Mouse (Mus musculus): ENCODE data around the gene Olfr106-ps. TPM values are rescaled to one million over a fixed set of nuclear protein-coding genes. Genes with fewer than 3 reads are reported as not detected.

Olfr106-ps gene
- polyA plus RNA-seq (2014; fragmentation: Nextera tagmentation; extraction: Ambion mirVana), result not detected in 2 replicates

- Histone ChIP-seq H3K4me2 (ENCODE audit: low read depth, low read length) (no peak within 1 kb of the TSS), H3K27ac (replicated peaks; ENCODE audit: low read depth, low read length) (no peak within 1 kb of the TSS), H3K27me3 (ENCODE audit: control insufficient read depth, insufficient read depth, low read length) (no peaks in the 10 kb centered on the region), H3K4me1 (ENCODE audit: control insufficient read depth, insufficient read depth, low read length) (no peaks in the 10 kb centered on the region), H3K9ac (replicated peaks; ENCODE audit: low read length) (no peak within 1 kb of the TSS), H3K9me3 (replicated peaks; ENCODE audit: control insufficient read depth, low read length) (no peaks in the 10 kb centered on the region), H3K4me3 (ENCODE audit: low read depth, low read length) (no peak within 1 kb of the TSS), H3K36me3 (replicated peaks; ENCODE audit: control insufficient read depth, insufficient read depth, low read depth, low read length) (no peaks in the 10 kb centered on the region)
- 68% methylated on average over 1 of the region's 1 CpGs for WGBS
- no peak for DNase-seq (ENCODE audit: low spot score)
- ATAC-seq (replicated peaks; ENCODE audit: insufficient number of reproducible peaks, low FRiP score, low TSS enrichment, low read depth), result no peak
Observed at GRCm38 (mm10) chr17:37390093-37390492, at the start of gene Olfr106-ps. Gene Olfr106-ps (plus strand): TSS chr17:37390393.

GRCm38 (mm10) chr17:37359282-37359681 is 30.9 kb upstream of the Olfr106-ps start, which contains the start of gene Olfr104-ps:
Gene Olfr104-ps (plus strand): TSS chr17:37359582.
- ATAC-seq (replicated peaks; ENCODE audit: insufficient number of reproducible peaks, low FRiP score, low TSS enrichment, low read depth) (no peak), DNase-seq (ENCODE audit: low spot score) (no peak)
- Histone ChIP-seq H3K27me3 (ENCODE audit: control insufficient read depth, insufficient read depth, low read length) (no peaks in the 10 kb centered on the region), H3K27ac (replicated peaks; ENCODE audit: low read depth, low read length) (no peak within 1 kb of the TSS), H3K4me2 (ENCODE audit: low read depth, low read length) (no peak within 1 kb of the TSS), H3K9ac (replicated peaks; ENCODE audit: low read length) (no peak within 1 kb of the TSS), H3K36me3 (replicated peaks; ENCODE audit: control insufficient read depth, insufficient read depth, low read depth, low read length) (no peaks in the 10 kb centered on the region), H3K9me3 (replicated peaks; ENCODE audit: control insufficient read depth, low read length) (no peaks in the 10 kb centered on the region), H3K4me1 (ENCODE audit: control insufficient read depth, insufficient read depth, low read length) (no peaks in the 10 kb centered on the region), H3K4me3 (ENCODE audit: low read depth, low read length) (no peak within 1 kb of the TSS)

- H3K27ac ChIP-seq (replicated peaks; ENCODE audit: low read depth, low read length), result no peak within 1 kb of the TSS
- H3K4me3 ChIP-seq (ENCODE audit: low read depth, low read length), result no peak within 1 kb of the TSS
- ATAC-seq (replicated peaks; ENCODE audit: insufficient number of reproducible peaks, low FRiP score, low TSS enrichment, low read depth) (no peak), DNase-seq (ENCODE audit: low spot score) (no peak)
- H3K9ac ChIP-seq (replicated peaks; ENCODE audit: low read length), result no peak within 1 kb of the TSS
- no peaks in the 10 kb centered on the region for H3K4me1 ChIP-seq (ENCODE audit: control insufficient read depth, insufficient read depth, low read length)
- no peaks in the 10 kb centered on the region for H3K36me3 ChIP-seq (replicated peaks; ENCODE audit: control insufficient read depth, insufficient read depth, low read depth, low read length)
- no peaks in the 10 kb centered on the region for H3K27me3 ChIP-seq (ENCODE audit: control insufficient read depth, insufficient read depth, low read length)
- H3K4me2 ChIP-seq (ENCODE audit: low read depth, low read length), result no peak within 1 kb of the TSS
- no peaks in the 10 kb centered on the region for H3K9me3 ChIP-seq (replicated peaks; ENCODE audit: control insufficient read depth, low read length)
Observed at GRCm38 (mm10) chr17:37378733-37379132, 11.5 kb upstream of the Olfr106-ps start, which contains the start of gene Olfr105-ps. Gene Olfr105-ps (plus strand): TSS chr17:37379033.

GRCm38 (mm10) chr17:37398926-37399325 is 8.7 kb downstream of the Olfr106-ps start, which contains the start of gene Olfr107:
Gene Olfr107 (plus strand): TSS chr17:37399226.
- Histone ChIP-seq H3K4me3 (ENCODE audit: low read depth, low read length) (no peak within 1 kb of the TSS), H3K4me2 (ENCODE audit: low read depth, low read length) (no peak within 1 kb of the TSS), H3K4me1 (ENCODE audit: control insufficient read depth, insufficient read depth, low read length) (no peaks in the 10 kb centered on the region), H3K27me3 (ENCODE audit: control insufficient read depth, insufficient read depth, low read length) (no peaks in the 10 kb centered on the region), H3K36me3 (replicated peaks; ENCODE audit: control insufficient read depth, insufficient read depth, low read depth, low read length) (no peaks in the 10 kb centered on the region), H3K27ac (replicated peaks; ENCODE audit: low read depth, low read length) (no peak within 1 kb of the TSS), H3K9ac (replicated peaks; ENCODE audit: low read length) (no peak within 1 kb of the TSS), H3K9me3 (replicated peaks; ENCODE audit: control insufficient read depth, low read length) (no peaks in the 10 kb centered on the region)
- WGBS, result 84% methylated on average over 3 of the region's 3 CpGs
- ATAC-seq (replicated peaks; ENCODE audit: insufficient number of reproducible peaks, low FRiP score, low TSS enrichment, low read depth), result no peak
- DNase-seq (ENCODE audit: low spot score), result no peak

- no peak overlapping the region for H3K4me2 ChIP-seq (ENCODE audit: low read depth, low read length)
- DNase-seq (ENCODE audit: low spot score) (no peak), ATAC-seq (replicated peaks; ENCODE audit: insufficient number of reproducible peaks, low FRiP score, low TSS enrichment, low read depth) (no peak)
- H3K4me3 ChIP-seq (ENCODE audit: low read depth, low read length), result no peak overlapping the region
- no peaks in the 10 kb centered on the region for H3K27me3 ChIP-seq (ENCODE audit: control insufficient read depth, insufficient read depth, low read length)
- H3K36me3 ChIP-seq (replicated peaks; ENCODE audit: control insufficient read depth, insufficient read depth, low read depth, low read length), result no peaks in the 10 kb centered on the region
- H3K9me3 ChIP-seq (replicated peaks; ENCODE audit: control insufficient read depth, low read length), result no peaks in the 10 kb centered on the region
- H3K4me1 ChIP-seq (ENCODE audit: control insufficient read depth, insufficient read depth, low read length), result no peaks in the 10 kb centered on the region
- H3K27ac ChIP-seq (replicated peaks; ENCODE audit: low read depth, low read length), result no peak overlapping the region
- H3K9ac ChIP-seq (replicated peaks; ENCODE audit: low read length), result no peak overlapping the region
Observed at GRCm38 (mm10) chr17:37413380-37413779, 23.2 kb downstream of the Olfr106-ps start.

GRCm38 (mm10) chr17:37445180-37445579 is 55.0 kb downstream of the Olfr106-ps start, which contains the start of gene Olfr108:
Gene Olfr108 (plus strand): TSS chr17:37445480.
- H3K4me3 ChIP-seq (ENCODE audit: low read depth, low read length), result no peak within 1 kb of the TSS
- WGBS, result 89% methylated on average over 1 of the region's 1 CpGs
- H3K4me2 ChIP-seq (ENCODE audit: low read depth, low read length), result no peak within 1 kb of the TSS
- no peak within 1 kb of the TSS for H3K27ac ChIP-seq (replicated peaks; ENCODE audit: low read depth, low read length)
- no peaks in the 10 kb centered on the region for H3K4me1 ChIP-seq (ENCODE audit: control insufficient read depth, insufficient read depth, low read length)
- no peaks in the 10 kb centered on the region for H3K36me3 ChIP-seq (replicated peaks; ENCODE audit: control insufficient read depth, insufficient read depth, low read depth, low read length)
- DNase-seq (ENCODE audit: low spot score) (no peak), ATAC-seq (replicated peaks; ENCODE audit: insufficient number of reproducible peaks, low FRiP score, low TSS enrichment, low read depth) (no peak)
- no peaks in the 10 kb centered on the region for H3K9me3 ChIP-seq (replicated peaks; ENCODE audit: control insufficient read depth, low read length)
- no peaks in the 10 kb centered on the region for H3K27me3 ChIP-seq (ENCODE audit: control insufficient read depth, insufficient read depth, low read length)
- H3K9ac ChIP-seq (replicated peaks; ENCODE audit: low read length), result no peak within 1 kb of the TSS

Other genes starting within 250 kb of the Olfr106-ps start
- not detected in 2 replicates for gene Olfr93, start 228.9 kb upstream of the Olfr106-ps start, polyA plus RNA-seq (2014; fragmentation: Nextera tagmentation; extraction: Ambion mirVana)
- not detected in 2 replicates for gene Ubd, start 196.5 kb upstream of the Olfr106-ps start, polyA plus RNA-seq (2014; fragmentation: Nextera tagmentation; extraction: Ambion mirVana)
- not detected in 2 replicates for gene Olfr94, start 189.4 kb upstream of the Olfr106-ps start, polyA plus RNA-seq (2014; fragmentation: Nextera tagmentation; extraction: Ambion mirVana)
- gene Olfr95, start 177.3 kb upstream of the Olfr106-ps start, polyA plus RNA-seq (2014; fragmentation: Nextera tagmentation; extraction: Ambion mirVana), result not detected in 2 replicates
- gene Olfr96, start 170.2 kb upstream of the Olfr106-ps start, polyA plus RNA-seq (2014; fragmentation: Nextera tagmentation; extraction: Ambion mirVana), result not detected in 2 replicates
- gene Olfr97, start 153.1 kb upstream of the Olfr106-ps start, polyA plus RNA-seq (2014; fragmentation: Nextera tagmentation; extraction: Ambion mirVana), result not detected in 2 replicates
- gene Olfr98, start 126.6 kb upstream of the Olfr106-ps start, polyA plus RNA-seq (2014; fragmentation: Nextera tagmentation; extraction: Ambion mirVana), result not detected in 2 replicates
- gene H2-M3, start 120.2 kb upstream of the Olfr106-ps start, polyA plus RNA-seq (2014; fragmentation: Nextera tagmentation; extraction: Ambion mirVana), result 1.4 and 1.8 TPM in 2 replicates
- not detected in 2 replicates for gene Olfr99, start 106.9 kb upstream of the Olfr106-ps start, polyA plus RNA-seq (2014; fragmentation: Nextera tagmentation; extraction: Ambion mirVana)
- gene Olfr101, start 86.1 kb upstream of the Olfr106-ps start, polyA plus RNA-seq (2014; fragmentation: Nextera tagmentation; extraction: Ambion mirVana), result not detected in 2 replicates
- gene Olfr102, start 73.3 kb upstream of the Olfr106-ps start, polyA plus RNA-seq (2014; fragmentation: Nextera tagmentation; extraction: Ambion mirVana), result not detected in 2 replicates
- not detected in 2 replicates for gene Olfr103, start 50.7 kb upstream of the Olfr106-ps start, polyA plus RNA-seq (2014; fragmentation: Nextera tagmentation; extraction: Ambion mirVana)
- gene Olfr104-ps, start 30.8 kb upstream of the Olfr106-ps start, polyA plus RNA-seq (2014; fragmentation: Nextera tagmentation; extraction: Ambion mirVana), result not detected in 2 replicates
- gene Olfr105-ps, start 11.4 kb upstream of the Olfr106-ps start, polyA plus RNA-seq (2014; fragmentation: Nextera tagmentation; extraction: Ambion mirVana), result not detected in 2 replicates
- gene Olfr107, start 8.8 kb downstream of the Olfr106-ps start, polyA plus RNA-seq (2014; fragmentation: Nextera tagmentation; extraction: Ambion mirVana), result not detected in 2 replicates
- not detected in 2 replicates for gene Olfr108, start 55.1 kb downstream of the Olfr106-ps start, polyA plus RNA-seq (2014; fragmentation: Nextera tagmentation; extraction: Ambion mirVana)
- not detected in 2 replicates for gene Olfr109, start 68.5 kb downstream of the Olfr106-ps start, polyA plus RNA-seq (2014; fragmentation: Nextera tagmentation; extraction: Ambion mirVana)
- not detected in 2 replicates for gene H2-M2, start 93.2 kb downstream of the Olfr106-ps start, polyA plus RNA-seq (2014; fragmentation: Nextera tagmentation; extraction: Ambion mirVana)
- not detected in 2 replicates for gene Olfr110, start 102.1 kb downstream of the Olfr106-ps start, polyA plus RNA-seq (2014; fragmentation: Nextera tagmentation; extraction: Ambion mirVana)
- not detected in 2 replicates for gene Olfr111, start 117.6 kb downstream of the Olfr106-ps start, polyA plus RNA-seq (2014; fragmentation: Nextera tagmentation; extraction: Ambion mirVana)
- gene Olfr112, start 179.1 kb downstream of the Olfr106-ps start, polyA plus RNA-seq (2014; fragmentation: Nextera tagmentation; extraction: Ambion mirVana), result not detected in 2 replicates
- gene Olfr113, start 187.3 kb downstream of the Olfr106-ps start, polyA plus RNA-seq (2014; fragmentation: Nextera tagmentation; extraction: Ambion mirVana), result not detected in 2 replicates
- gene Olfr114, start 202.3 kb downstream of the Olfr106-ps start, polyA plus RNA-seq (2014; fragmentation: Nextera tagmentation; extraction: Ambion mirVana), result not detected in 2 replicates
- not detected in 2 replicates for gene Olfr115, start 236.7 kb downstream of the Olfr106-ps start, polyA plus RNA-seq (2014; fragmentation: Nextera tagmentation; extraction: Ambion mirVana)
- not detected in 2 replicates for gene Olfr116, start 236.8 kb downstream of the Olfr106-ps start, polyA plus RNA-seq (2014; fragmentation: Nextera tagmentation; extraction: Ambion mirVana)

Measured in embryonic facial prominence, embryonic 11.5 days (tissue).